Comparison of ENCODE assay signal across 15 mouse cellular contexts in the genomic region with DNA sequence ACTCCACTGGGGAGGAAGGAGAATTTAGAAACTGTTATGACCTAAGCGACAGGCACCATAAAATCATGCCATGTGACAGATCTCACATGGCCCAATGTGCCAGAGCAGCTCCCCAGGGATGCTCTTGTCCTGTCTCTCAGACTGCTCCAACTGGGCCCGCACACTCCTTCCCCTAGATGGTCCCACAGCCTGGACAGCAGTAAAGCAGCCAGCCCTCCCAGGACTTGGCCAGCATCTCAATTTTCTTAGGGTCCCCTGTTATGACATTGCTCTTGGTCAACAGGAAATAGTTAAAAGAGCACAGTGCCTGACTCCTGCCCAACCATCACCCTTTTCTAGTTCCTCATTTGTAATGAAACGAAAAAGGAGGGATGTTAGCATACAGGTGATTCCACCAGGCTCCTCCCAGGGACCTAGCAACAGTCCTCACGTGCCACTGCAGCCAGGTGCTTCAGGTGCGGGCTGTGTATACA. TPM values are rescaled to one million over a fixed set of nuclear protein-coding genes. Genes with fewer than 3 reads are reported as not detected.
DNase-seq lines count a peak whose midpoint lies in the region; ATAC-seq lines count a peak whose summit lies in the region.
"Had no signal": no experiment of that assay in that cellular context is flagged by ENCODE, and none has a peak within 500 bp of the region (broad histone marks: within the 10 kb centered on the region; RNA-seq: fewer than 3 reads in every experiment).

No protein-coding gene starts in this region.

- H3K4me3 ChIP-seq in heart, embryonic 12.5 days, result no peak overlapping the region
- H3K4me3 ChIP-seq in liver, embryonic 15.5 days (replicated peaks), result peak overlapping the region; percentile 64
- no peak overlapping the region for H3K4me3 ChIP-seq in intestine, embryonic 15.5 days (replicated peaks)
- H3K4me3 ChIP-seq: forebrain, embryonic 15.5 days; hindbrain, embryonic 10.5 days had no signal

- WGBS in heart, embryonic 12.5 days, result 81% methylated on average over 5 of the region's 5 CpGs
- WGBS in liver, embryonic 15.5 days (ENCODE audit: insufficient replicate concordance), result 65% methylated on average over 5 of the region's 5 CpGs
- WGBS in intestine, embryonic 15.5 days, result 62% methylated on average over 5 of the region's 5 CpGs

- H3K27me3 ChIP-seq in heart, embryonic 12.5 days (replicated peaks), result no peaks in the 10 kb centered on the region
- no peaks in the 10 kb centered on the region for H3K27me3 ChIP-seq in liver, embryonic 15.5 days
- no peaks in the 10 kb centered on the region for H3K27me3 ChIP-seq in intestine, embryonic 15.5 days (replicated peaks)
- H3K27me3 ChIP-seq: forebrain, embryonic 15.5 days had no signal

- no peak for DNase-seq in heart, postnatal 14 days
- peak; percentile 54 for DNase-seq in 3134 (ENCODE audit: extremely low read depth, insufficient read length, low spot score)
- peak; percentile 52 for DNase-seq in adipocyte (ENCODE audit: low spot score)
- no peak for DNase-seq in gastrocnemius, postnatal 4 days (ENCODE audit: low spot score in 2 of 2)
- no peak for DNase-seq in embryo, embryonic 11 days
- DNase-seq: cerebellum, adult 8-10 months; layer of hippocampus, postnatal 36 days; thymus, adult 18-20 months had no signal

- no peak overlapping the region for H3K27ac ChIP-seq in heart, embryonic 12.5 days (ENCODE audit: poor library complexity, severe bottlenecking)
- H3K27ac ChIP-seq in liver, embryonic 15.5 days (replicated peaks), result peak overlapping the region; percentile 34
- H3K27ac ChIP-seq in intestine, embryonic 15.5 days, result no peak overlapping the region
- H3K27ac ChIP-seq: forebrain, embryonic 15.5 days; hindbrain, embryonic 10.5 days had no signal

- H3K4me1 ChIP-seq in heart, embryonic 12.5 days (replicated peaks), result peaks cover 54% of the 10 kb centered on the region
- H3K4me1 ChIP-seq in liver, embryonic 15.5 days (replicated peaks), result peaks cover 77% of the 10 kb centered on the region
- H3K4me1 ChIP-seq in intestine, embryonic 15.5 days (replicated peaks), result peaks cover 16% of the 10 kb centered on the region

- no peaks in the 10 kb centered on the region for H3K9me3 ChIP-seq in heart, embryonic 12.5 days (replicated peaks)
- no peaks in the 10 kb centered on the region for H3K9me3 ChIP-seq in liver, embryonic 15.5 days (replicated peaks)
- H3K9me3 ChIP-seq in intestine, embryonic 15.5 days, result no peaks in the 10 kb centered on the region
- H3K9me3 ChIP-seq: forebrain, embryonic 15.5 days; hindbrain, embryonic 10.5 days had no signal

- H3K4me2 ChIP-seq in heart, embryonic 12.5 days, result peak overlapping the region; percentile 13; the same call in 1 of the 2 replicates
- H3K4me2 ChIP-seq in liver, embryonic 15.5 days, result peak overlapping the region; percentile 71
- no peak overlapping the region for H3K4me2 ChIP-seq in intestine, embryonic 15.5 days (replicated peaks)
- H3K4me2 ChIP-seq: forebrain, embryonic 15.5 days had no signal

- no peak for ATAC-seq in heart, embryonic 12.5 days (ENCODE audit: insufficient number of reproducible peaks, low FRiP score)
- ATAC-seq in liver, embryonic 15.5 days (ENCODE audit: insufficient read depth), result no peak
- ATAC-seq in intestine, embryonic 15.5 days, result no peak
- ATAC-seq: forebrain, embryonic 15.5 days; intestine, embryonic 16.5 days had no signal

- intact Hi-C loops in heart, postnatal 14 days (cut with DNase I), result no loop called here

- no peak overlapping the region for H3K9ac ChIP-seq in heart, embryonic 12.5 days
- peak overlapping the region; percentile 16; the same call in 1 of the 2 replicates for H3K9ac ChIP-seq in liver, embryonic 15.5 days
- H3K9ac ChIP-seq in intestine, embryonic 15.5 days, result no peak overlapping the region
- H3K9ac ChIP-seq: forebrain, embryonic 15.5 days had no signal

- peaks cover 13% of the 10 kb centered on the region for H3K36me3 ChIP-seq in heart, embryonic 12.5 days
- peaks cover 38% of the 10 kb centered on the region for H3K36me3 ChIP-seq in liver, embryonic 15.5 days (replicated peaks)
- no peaks in the 10 kb centered on the region for H3K36me3 ChIP-seq in intestine, embryonic 15.5 days
- H3K36me3 ChIP-seq: forebrain, embryonic 15.5 days; hindbrain, embryonic 10.5 days had no signal

RNA-seq across cellular contexts. Expression of gene Tatdn2, which starts 4.2 kb away (rescaled TPM):
- 0.87 and 1.1 TPM in 2 replicates for polyA plus RNA-seq in heart, embryonic 12.5 days (2016; fragmentation: Nextera tagmentation; extraction: Ambion mirVana)
- 10 to 100 TPM; 60.0 to 63.2 TPM for total RNA-seq in heart, postnatal 14 days (2021)
- 0.77 and 0.83 TPM in 2 replicates for polyA plus RNA-seq in liver, embryonic 15.5 days (2015; fragmentation: Nextera tagmentation; extraction: Ambion mirVana)
- total RNA-seq in gastrocnemius, postnatal 4 days (2021), result 10 to 100 TPM; 39.9 to 45.0 TPM
- polyA plus RNA-seq in intestine, embryonic 15.5 days (2015; fragmentation: Nextera tagmentation; extraction: Ambion mirVana), result 0.97 and 1.2 TPM in 2 replicates

RNA-seq across cellular contexts. Expression of gene Ghrl, which starts 27.0 kb away (rescaled TPM):
- 0.46 TPM in 1 of 2 replicates, not detected in the other for polyA plus RNA-seq in heart, embryonic 12.5 days (2016; fragmentation: Nextera tagmentation; extraction: Ambion mirVana)
- under 1 TPM in 1 of 2 experiments, not detected in 1; 0.53 TPM for total RNA-seq in heart, postnatal 14 days (2021)
- polyA plus RNA-seq in liver, embryonic 15.5 days (2015; fragmentation: Nextera tagmentation; extraction: Ambion mirVana), result 0.17 TPM in 1 of 2 replicates, not detected in the other
- total RNA-seq in gastrocnemius, postnatal 4 days (2021), result not detected
- 103 and 125 TPM in 2 replicates for polyA plus RNA-seq in intestine, embryonic 15.5 days (2015; fragmentation: Nextera tagmentation; extraction: Ambion mirVana)
- total RNA-seq: layer of hippocampus, postnatal 36 days had no signal
- polyA plus RNA-seq: gonadal fat pad, adult 2 months had no signal

RNA-seq across cellular contexts. Expression of gene Sec13, which starts 47.8 kb away (rescaled TPM):
- polyA plus RNA-seq in heart, embryonic 12.5 days (2016; fragmentation: Nextera tagmentation; extraction: Ambion mirVana), result 208 and 211 TPM in 2 replicates
- total RNA-seq in heart, postnatal 14 days (2021), result 10 to 100 TPM; 74.7 to 79.9 TPM
- 117 TPM in 2 replicates for polyA plus RNA-seq in liver, embryonic 15.5 days (2015; fragmentation: Nextera tagmentation; extraction: Ambion mirVana)
- total RNA-seq in gastrocnemius, postnatal 4 days (2021), result 100 to 1,000 TPM; 100 to 119 TPM
- 254 and 276 TPM in 2 replicates for polyA plus RNA-seq in intestine, embryonic 15.5 days (2015; fragmentation: Nextera tagmentation; extraction: Ambion mirVana)

RNA-seq across cellular contexts. Expression of gene Irak2, which starts 54.4 kb away (rescaled TPM):
- polyA plus RNA-seq in heart, embryonic 12.5 days (2016; fragmentation: Nextera tagmentation; extraction: Ambion mirVana), result 7.0 and 7.9 TPM in 2 replicates
- total RNA-seq in heart, postnatal 14 days (2021), result 10 to 100 TPM; 12.3 to 14.1 TPM
- polyA plus RNA-seq in liver, embryonic 15.5 days (2015; fragmentation: Nextera tagmentation; extraction: Ambion mirVana), result 11.9 and 13.5 TPM in 2 replicates
- 10 to 100 TPM in 1 of 2 experiments, 1 to 10 TPM in 1; 9.5 to 10.7 TPM for total RNA-seq in gastrocnemius, postnatal 4 days (2021)
- polyA plus RNA-seq in intestine, embryonic 15.5 days (2015; fragmentation: Nextera tagmentation; extraction: Ambion mirVana), result 11.0 and 13.9 TPM in 2 replicates

Comparison
In these comparisons a context has a peak if more than half of its experiments do, and no peak if none do; other contexts are left out.
1. DNase-seq: peak in 3134 (single experiment) and adipocyte (single experiment); none in heart, postnatal 14 days (0 of 2), gastrocnemius, postnatal 4 days (0 of 2) and embryo, embryonic 11 days (single experiment).
2. RNA of gene Ghrl, which starts 27.0 kb away (polyA plus RNA-seq): 103 to 125 TPM in intestine, embryonic 15.5 days; 0.46 TPM in heart, embryonic 12.5 days and 0.17 TPM in liver, embryonic 15.5 days; every median in the first group is over 10 times any median in the second.